Mouse (Mus musculus) small intestine, adult 2 months (tissue): ENCODE data around the gene Hsf5. TPM values are rescaled to one million over a fixed set of nuclear protein-coding genes. Genes with fewer than 3 reads are reported as not detected.
A peak's percentile ranks its signal among the peaks of the same experiment; 100 is the strongest.

Source experiments
- H3K27ac ChIP-seq: fragments of 200-500 bp; 2 replicates; pipeline ENCODE4 v1.5.1; 2012; ENCODE audit warnings: low read depth, low read length, control low read depth, inconsistent platforms; ENCODE audit not compliant: insufficient read depth
- H3K27me3 ChIP-seq: fragments of 200-500 bp; 2 replicates; pipeline ENCODE4 v1.6.1; 2012; ENCODE audit warnings: mild to moderate bottlenecking, moderate library complexity, low read length, inconsistent platforms; ENCODE audit not compliant: control insufficient read depth, insufficient read depth
- H3K36me3 ChIP-seq: fragments of 200-500 bp; 2 replicates; pipeline ENCODE4 v1.6.1; 2012; ENCODE audit warnings: mild to moderate bottlenecking, low read length, control low read depth, inconsistent platforms; ENCODE audit not compliant: control insufficient read depth, insufficient read depth
- H3K4me1 ChIP-seq: fragments of 200-500 bp; 2 replicates; pipeline ENCODE4 v1.6.1; 2012; ENCODE audit warnings: low read length, inconsistent platforms, mixed read lengths; ENCODE audit not compliant: control insufficient read depth, insufficient read depth, insufficient read length
- H3K4me3 ChIP-seq: fragments of 200-500 bp; 2 replicates; pipeline ENCODE4 v1.5.1; 2012; ENCODE audit warnings: low read depth, mild to moderate bottlenecking, control low read depth, inconsistent platforms, low read length, moderate library complexity
- CTCF ChIP-seq: fragments of 200-500 bp; IDR thresholded peaks from 2 replicates; pipeline ENCODE4 v1.5.1; 2012; ENCODE audit warnings: low read depth, mild to moderate bottlenecking, control low read depth, inconsistent platforms, low read length, moderate library complexity, mixed read lengths; ENCODE audit not compliant: insufficient replicate concordance, insufficient read length; ENCODE audit errors: extremely low read depth
- POLR2A ChIP-seq: fragments of 200-500 bp; IDR thresholded peaks from 2 replicates; pipeline ENCODE4 v1.6.1; 2012; ENCODE audit warnings: low read depth, mild to moderate bottlenecking, control low read depth, inconsistent platforms, low read length, moderate library complexity
- WGBS: fragments of 180-500 bp; shearing (Covaris S2); methylation state at CpG from one replicate; pipeline ENCODE4 v1.1.7; 2018; 5-methylcytosine and 5-hydroxymethylcytosine counted together
- polyA plus RNA-seq: library from polyadenylated mRNA; depleted of rRNA; stranded (reverse); fragments of >200 nt; gene quantifications from 2 replicates; pipeline ENCODE4 v1.2.3, GENCODE M21; 2012; rRNA removed

The Hsf5 gene
- polyA plus RNA-seq = 0.13 and 0.34 TPM in 2 replicates

DNA sequence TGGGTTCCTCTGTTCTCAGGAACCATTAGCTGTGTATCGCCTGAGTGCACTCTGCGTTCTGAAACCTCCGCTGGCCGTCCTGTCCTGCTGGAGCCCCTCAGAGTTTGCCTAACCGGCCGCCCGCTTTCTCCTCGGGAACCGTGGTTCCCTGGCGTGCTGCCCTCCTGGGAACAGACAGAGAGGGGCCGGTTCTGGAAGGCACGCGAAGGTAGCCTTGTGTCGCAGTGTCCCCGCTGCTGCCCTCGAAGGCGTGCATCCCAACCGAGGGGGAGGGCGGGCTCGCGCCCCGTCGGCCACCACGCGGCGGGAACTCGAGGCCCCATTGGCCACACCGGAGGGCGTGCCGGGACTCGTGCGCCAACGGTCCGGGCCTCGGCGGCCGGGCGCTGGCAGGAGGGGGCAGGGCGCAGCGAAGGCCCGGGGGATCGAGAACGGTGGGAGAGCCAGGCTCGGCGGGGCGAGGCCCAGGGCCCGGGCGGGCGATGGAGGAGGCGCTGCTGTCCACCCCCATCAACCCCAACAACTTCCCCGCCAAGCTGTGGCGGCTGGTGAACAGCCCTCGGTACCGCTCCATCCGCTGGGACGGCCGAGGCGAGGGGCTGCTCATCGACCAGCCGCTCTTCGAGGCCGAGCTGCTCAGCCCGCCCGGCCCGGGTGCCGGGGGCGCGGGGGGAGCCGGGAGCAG is at the start of gene Hsf5:
Gene Hsf5, plus strand, starts transcription at position 375 of the 685 bp plus-strand sequence.
- H3K4me3 ChIP-seq = no peak within 1 kb of the TSS
- TF ChIP-seq CTCF = no peak
- TF ChIP-seq POLR2A = no peak
- WGBS = 96% methylated on average over 67 of the region's 69 CpGs
- no peaks in the 10 kb centered on the region for H3K4me1 ChIP-seq
- no peak within 1 kb of the TSS for H3K27ac ChIP-seq
- peaks cover 65% of the 10 kb centered on the region for H3K36me3 ChIP-seq
- no peaks in the 10 kb centered on the region for H3K27me3 ChIP-seq

DNA sequence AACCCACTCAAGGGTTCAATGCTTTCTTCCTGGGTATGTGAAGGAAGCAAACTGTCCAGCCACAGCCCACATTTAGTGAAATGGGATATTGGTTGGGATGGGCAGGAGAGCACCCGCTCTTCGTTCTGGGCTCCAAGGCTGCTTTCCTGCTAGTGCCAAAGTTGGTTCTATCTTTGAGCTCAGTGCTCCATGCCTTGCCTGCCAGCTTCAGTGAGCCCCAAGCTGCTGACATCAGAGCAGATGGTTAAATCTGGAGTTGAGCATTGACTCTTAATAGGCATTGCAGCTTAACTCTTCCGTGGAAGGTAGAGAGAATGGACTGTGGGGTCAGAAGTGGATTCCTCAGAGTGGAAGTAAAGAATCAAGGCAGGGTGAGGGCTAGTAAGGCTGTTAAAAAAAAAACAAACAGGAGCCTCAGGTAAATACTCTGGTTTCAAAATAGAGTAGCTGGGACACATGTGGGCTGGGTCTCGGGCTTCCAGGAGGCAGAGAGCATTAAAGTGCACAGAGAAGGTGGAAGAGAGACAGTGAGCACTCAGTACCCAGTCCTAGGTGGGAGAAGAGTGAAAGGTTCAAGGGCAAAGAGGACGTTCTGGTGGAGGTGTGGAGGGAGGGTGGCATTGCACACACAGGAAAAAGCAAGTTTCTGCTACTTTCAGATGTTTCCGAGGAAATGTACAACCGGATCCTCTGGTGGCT is 48.6 kb upstream of the Hsf5 start, which contains the start of gene Sept4:
Gene Sept4, plus strand, starts transcription at position 649 of the 699 bp plus-strand sequence.
- H3K36me3 ChIP-seq = no peaks in the 10 kb centered on the region
- H3K27me3 ChIP-seq = 0 out of 2 replicates have a peak, but pooled peaks cover 3% of the 10 kb centered on the region
- H3K4me3 ChIP-seq = no peak within 1 kb of the TSS
- WGBS = 74% methylated on average over 7 of the region's 7 CpGs
- H3K4me1 ChIP-seq = no peaks in the 10 kb centered on the region
- H3K27ac ChIP-seq = no peak within 1 kb of the TSS
- TF ChIP-seq CTCF (no peak), POLR2A (no peak)

GRCm38 (mm10) chr11:87570743-87571142 is 46.2 kb upstream of the Hsf5 start:
- Histone ChIP-seq H3K27ac (no peak overlapping the region), H3K4me3 (no peak overlapping the region), H3K27me3 (0 out of 2 replicates have a peak, but pooled peaks cover 3% of the 10 kb centered on the region), H3K4me1 (peaks cover 1% of the 10 kb centered on the region; the same call in 1 of the 2 replicates), H3K36me3 (no peaks in the 10 kb centered on the region)
- no peak for TF ChIP-seq POLR2A
- no peak for TF ChIP-seq CTCF
- WGBS = 60% methylated on average over 5 of the region's 5 CpGs

GRCm38 (mm10) chr11:87571361-87571950 is 45.5 kb upstream of the Hsf5 start:
- 84% methylated on average over 1 of the region's 1 CpGs for WGBS

DNA sequence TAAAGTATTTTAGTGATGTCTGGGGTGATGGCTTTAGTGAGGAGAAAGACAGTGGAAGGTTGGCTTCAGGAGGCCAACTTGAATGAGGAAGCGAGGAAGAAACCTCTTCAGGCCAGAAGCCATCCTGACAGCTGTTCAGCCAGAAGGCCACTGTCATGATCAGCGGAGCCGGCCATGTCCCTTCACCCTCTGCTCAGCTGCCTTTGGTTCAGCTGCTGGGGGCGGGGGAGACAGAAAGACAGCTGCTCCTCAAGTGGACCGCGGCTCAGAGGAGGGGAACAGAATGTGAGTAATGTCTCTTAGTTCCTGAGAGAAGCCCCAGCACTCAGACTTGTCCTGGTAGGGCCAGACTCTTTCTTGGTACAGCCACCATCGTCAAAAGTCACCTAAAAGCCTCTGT is 43.2 kb upstream of the Hsf5 start:
- peaks cover 7% of the 10 kb centered on the region for H3K27me3 ChIP-seq
- no peak overlapping the region for H3K4me3 ChIP-seq
- H3K4me1 ChIP-seq = peaks cover 11% of the 10 kb centered on the region; the same call in 1 of the 2 replicates
- 69% methylated on average over 7 of the region's 7 CpGs for WGBS
- no peaks in the 10 kb centered on the region for H3K36me3 ChIP-seq
- H3K27ac ChIP-seq = peak overlapping the region; percentile 66
- TF ChIP-seq CTCF = no peak
- TF ChIP-seq POLR2A = no peak

More at GRCm38 (mm10) chr11:87571361-87571950, 45.5 kb upstream of the Hsf5 start:
- Histone ChIP-seq H3K4me1 (peaks cover 1% of the 10 kb centered on the region; the same call in 1 of the 2 replicates), H3K27me3 (0 out of 2 replicates have a peak, but pooled peaks cover 3% of the 10 kb centered on the region), H3K27ac (peak overlapping the region; percentile 68), H3K4me3 (no peak overlapping the region), H3K36me3 (no peaks in the 10 kb centered on the region)
- TF ChIP-seq CTCF = no peak
- TF ChIP-seq POLR2A = no peak

DNA sequence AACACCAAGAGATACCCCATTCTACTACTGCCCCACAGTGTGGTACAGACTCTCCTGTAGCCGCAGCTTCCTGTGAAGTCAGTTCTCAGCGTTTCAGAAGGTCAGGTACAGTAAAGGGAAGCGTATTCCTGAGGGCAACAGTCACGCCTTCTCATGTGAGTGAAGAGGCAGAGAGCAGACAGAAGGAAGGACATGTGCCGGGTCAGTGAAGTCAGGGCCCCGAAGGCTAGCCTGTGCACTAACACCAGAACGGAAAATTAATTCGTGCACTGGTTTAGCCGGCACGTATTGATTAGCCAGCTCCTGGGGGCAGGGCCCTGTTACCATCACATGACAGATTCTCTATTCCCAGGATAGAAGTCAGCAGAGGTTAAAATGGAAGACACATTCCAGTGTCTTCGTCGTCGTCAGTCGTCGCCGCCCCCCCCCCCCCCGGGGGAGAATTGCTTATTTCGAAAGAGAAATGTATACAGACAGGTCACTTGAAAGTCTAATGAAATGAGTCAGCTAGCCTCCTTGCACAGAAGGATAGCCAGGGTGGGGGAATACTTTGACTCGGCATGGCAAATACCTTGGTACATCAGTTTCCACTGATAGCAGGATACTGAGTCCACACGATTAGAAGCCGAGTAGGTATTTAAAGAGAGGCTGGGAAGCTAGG is 42.3 kb upstream of the Hsf5 start:
- Histone ChIP-seq H3K36me3 (no peaks in the 10 kb centered on the region), H3K4me1 (peaks cover 11% of the 10 kb centered on the region; the same call in 1 of the 2 replicates), H3K4me3 (no peak overlapping the region), H3K27me3 (peaks cover 7% of the 10 kb centered on the region), H3K27ac (peak overlapping the region; percentile 66)
- TF ChIP-seq CTCF (no peak), POLR2A (no peak)
- WGBS = 58% methylated on average over 21 of the region's 21 CpGs
